Mouse (Mus musculus) left cerebral cortex, postnatal 14 days (tissue): ENCODE measurements around the gene Trim10. TPM values are rescaled to one million over a fixed set of nuclear protein-coding genes. Genes with fewer than 3 reads are reported as not detected.
"Not testable (repeated sequence)": the region's sequence is repeated elsewhere in the genome, so short reads cannot be mapped to it uniquely, and the experiment has no call there.

Experiments
- DNase-seq, 2 experiments: peaks; one replicate each; pipeline ENCODE4 v3.0.0; 2021 to 2022; ENCODE audit warnings: low spot score in 2 of 2, mixed read lengths in 1 of 2
- intact Hi-C: fragments of 180-260 bp; cut with DNase I; formaldehyde crosslinking; loops from one replicate; pipeline ENCODE4 v1.15.1; 2025
- long read RNA-seq, 2 experiments: library from polyadenylated mRNA; stranded (forward); transcript quantifications; one replicate each; pipeline ENCODE4 v2.0.0; 2021
- total RNA-seq, 2 experiments: library from RNA; stranded (reverse); gene quantifications; 2 replicates each; pipeline ENCODE4 v1.2.3; 2021

The Trim10 gene
- total RNA-seq: under 1 TPM in 1 of 2 experiments, not detected in 1; 0.15 TPM
- long read RNA-seq, experiment 1: 0 reads
- long read RNA-seq, experiment 2: 0 reads

DNA sequence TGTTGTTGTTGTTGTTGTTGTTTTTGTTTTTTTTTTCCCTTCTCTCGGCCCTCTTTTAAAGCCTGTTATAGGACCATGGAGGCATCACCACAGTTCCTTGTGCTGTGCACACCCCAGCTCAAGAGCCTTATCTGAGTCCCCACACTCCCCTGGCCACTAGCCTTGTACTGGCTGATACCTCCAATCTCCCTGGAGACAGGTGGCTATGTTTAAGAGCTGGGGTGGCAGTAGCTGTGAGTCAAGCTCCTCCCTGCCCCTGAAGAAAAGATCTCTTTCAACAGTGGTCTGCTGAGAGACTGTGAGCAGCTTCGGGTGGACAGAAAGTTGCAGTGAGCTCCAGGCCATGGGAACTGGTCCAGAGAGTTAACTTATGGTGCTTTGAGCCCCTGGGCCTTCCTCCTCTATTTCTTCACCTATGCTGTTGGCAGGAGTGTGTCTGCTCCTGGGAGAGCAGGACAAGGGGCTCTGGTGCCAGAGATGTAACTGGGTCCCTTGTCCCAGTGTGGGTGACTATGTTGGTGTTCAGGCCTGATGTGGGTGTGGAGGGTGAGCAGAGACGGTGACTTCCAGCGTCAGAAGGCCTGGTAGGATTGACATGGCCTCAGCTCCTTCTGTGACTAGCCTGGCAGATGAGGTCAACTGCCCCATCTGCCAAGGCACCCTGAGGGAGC, at the start of gene Trim10:
Gene Trim10 (plus strand): TSS at position 291 of the 671 bp plus-strand sequence.
- intact Hi-C loops: no loop called here
- DNase-seq: no peak

DNA sequence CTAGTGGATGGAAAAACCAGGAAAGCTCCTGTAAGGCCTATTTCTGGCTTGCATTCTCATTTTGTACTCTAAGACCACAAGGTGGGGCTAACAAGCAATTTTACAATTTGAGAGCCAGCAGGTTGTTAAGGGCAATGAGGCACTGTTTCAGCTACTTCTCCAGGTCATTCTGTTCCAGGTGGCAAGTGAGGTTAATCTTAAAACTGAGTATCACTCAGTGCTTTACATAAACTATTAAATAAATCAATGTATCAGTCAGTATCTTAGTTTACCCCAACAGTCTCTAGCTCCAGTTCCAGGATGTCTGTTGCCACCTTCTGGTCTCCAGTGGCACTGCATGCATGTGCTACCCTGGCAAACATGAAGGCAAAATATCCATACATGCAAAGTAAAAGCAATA, 45.4 kb upstream of the Trim10 start:
- peak; percentile 63 to 64 for DNase-seq
- intact Hi-C loops: loop anchor here (2.0 kb wide), 1 partner anchor 35 kb away; no protein-coding TSS in a partner anchor

DNA sequence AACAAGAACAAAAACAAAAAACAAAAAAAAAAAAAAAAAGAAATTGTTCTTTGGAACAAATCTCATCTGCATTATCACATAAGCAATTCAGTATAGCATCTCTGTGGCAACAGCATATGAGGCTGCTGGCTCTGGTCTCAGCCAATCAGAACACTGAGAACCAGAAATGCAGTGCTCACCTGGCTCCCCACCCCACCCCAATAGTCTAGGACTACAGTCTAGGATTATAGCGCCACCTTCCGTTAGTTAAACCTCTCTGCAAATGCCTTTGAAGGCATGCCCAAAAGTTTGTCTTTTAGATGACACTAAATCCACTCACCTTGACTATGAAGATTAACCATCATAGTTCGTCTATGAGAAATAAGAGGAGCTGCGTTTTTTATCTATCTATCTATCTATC, 43.8 kb upstream of the Trim10 start:
- intact Hi-C loops: loop anchor here (2.0 kb wide), 1 partner anchor 37 kb away; no protein-coding TSS in a partner anchor
- peak in 1 of 2 experiments; percentile 47 for DNase-seq

DNA sequence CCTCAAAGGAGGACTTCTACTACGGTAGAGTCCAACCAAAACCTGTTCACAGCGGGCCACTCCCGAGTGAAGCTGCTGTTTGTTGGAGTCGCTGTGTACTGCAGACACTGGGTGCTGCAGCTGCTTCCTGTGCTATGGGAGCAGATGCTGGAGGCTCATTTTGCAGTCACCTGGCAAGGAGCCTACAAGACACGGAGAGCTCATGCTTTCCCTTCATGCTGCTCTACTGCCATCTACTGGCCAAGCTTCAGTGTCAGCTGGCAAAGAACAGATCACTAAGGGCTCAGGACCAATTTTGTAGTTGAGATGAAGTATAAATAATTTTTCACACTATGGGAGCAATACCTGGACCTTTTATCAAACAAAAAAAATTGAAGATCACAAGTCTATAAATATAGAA, 43.4 kb upstream of the Trim10 start:
- peak; percentile 94 to 97 for DNase-seq
- intact Hi-C loops: not testable (repeated sequence)

DNA sequence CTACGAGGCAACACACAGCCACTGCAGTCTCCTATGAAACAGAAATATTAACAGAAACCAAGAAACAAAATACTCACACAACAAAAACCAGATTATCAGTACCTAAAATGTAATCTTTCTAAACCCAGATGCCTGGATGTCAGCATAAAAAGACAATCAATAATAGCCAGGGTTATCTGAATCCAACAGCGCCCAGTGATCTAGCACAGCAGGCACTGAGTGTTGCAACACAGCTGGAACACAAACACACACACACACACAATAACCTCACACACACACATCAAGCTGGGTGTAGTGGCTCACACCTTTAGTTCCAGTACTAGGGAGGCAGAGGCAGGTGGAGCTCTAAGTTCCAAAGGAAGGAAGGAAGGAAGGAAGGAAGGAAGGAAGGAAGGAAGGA, 40.9 kb upstream of the Trim10 start:
- no peak for DNase-seq
- intact Hi-C loops: no loop called here

DNA sequence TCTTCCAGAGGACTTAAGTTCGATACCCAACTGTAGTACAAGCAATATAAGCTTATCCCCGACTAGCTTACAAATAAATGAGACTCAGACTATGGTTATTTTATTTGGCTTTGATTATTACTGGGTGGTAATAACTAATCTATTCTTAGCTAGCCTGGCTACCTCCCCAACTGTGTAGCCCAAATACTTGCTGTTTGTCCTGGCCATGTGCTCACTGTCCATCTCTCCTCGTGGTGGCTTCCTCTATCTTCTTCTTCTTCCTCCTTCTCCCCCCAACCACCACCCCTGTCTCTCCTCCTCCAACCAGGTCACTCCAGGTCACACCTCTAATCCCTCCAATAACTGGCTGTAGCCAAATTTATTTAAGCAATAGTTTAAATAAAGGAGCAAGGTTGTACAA, 38.9 kb upstream of the Trim10 start:
- intact Hi-C loops: no loop called here
- DNase-seq: no peak

DNA sequence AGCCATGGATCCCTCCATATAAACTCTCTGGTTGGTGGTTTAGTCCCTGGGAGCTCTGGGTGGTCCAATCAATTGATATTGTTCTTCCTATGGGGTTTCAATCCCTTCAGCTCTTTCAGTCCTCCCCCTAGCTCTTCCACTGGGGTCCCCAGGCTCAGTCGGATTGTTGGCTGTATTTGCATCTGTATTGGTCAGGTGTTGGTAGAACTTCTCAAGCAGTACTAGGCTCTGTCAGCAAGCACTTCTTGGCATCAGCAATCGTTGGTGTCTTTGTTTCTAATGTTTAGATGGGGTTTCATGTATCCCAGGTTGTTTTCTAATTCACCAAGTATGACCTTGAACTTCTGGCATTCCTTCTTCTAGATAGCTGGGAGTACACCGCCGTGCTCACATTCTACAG, 36.7 kb upstream of the Trim10 start:
- no peak for DNase-seq
- intact Hi-C loops: no loop called here

DNA sequence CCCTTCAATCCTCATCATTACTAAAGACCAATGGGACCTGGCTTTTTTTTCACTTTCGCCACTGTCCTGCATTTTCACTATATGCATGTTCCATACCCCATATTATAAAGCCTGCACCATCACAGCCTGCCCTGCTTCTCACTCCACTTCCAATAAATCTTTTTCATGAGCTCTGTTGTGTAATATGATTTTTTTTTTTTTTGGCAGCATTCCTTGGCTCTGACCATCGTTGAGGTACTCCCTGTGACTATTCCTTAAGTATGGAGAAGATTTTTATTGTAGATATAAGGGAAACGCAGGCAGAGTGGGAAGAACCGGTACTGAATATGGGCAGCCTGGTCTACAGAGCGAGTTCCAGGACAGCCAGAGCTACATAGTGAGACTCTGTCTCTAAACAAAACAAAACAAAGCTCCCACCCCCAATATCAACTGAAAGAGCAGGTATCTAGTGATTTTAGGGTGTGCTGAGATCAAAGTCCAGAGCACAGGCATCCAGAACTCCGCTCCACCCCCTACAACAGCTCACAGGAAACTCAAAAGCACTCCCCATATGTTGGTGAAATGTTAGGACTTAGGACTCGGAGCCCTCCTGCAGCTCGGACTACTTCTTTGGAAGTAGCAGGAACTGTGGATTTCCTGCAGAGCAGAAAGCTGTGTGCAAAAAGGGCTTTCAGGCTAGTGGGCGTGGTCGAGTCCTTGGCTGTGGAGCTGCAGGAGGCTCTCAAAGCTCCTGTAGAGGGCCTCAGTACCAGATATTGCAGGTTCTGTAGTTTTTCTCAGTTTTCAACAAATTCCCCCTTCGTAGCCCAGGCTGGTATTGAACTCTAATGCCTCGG, 33.6 kb upstream of the Trim10 start:
- peak; percentile 59 to 69 for DNase-seq
- intact Hi-C loops: no loop called here

DNA sequence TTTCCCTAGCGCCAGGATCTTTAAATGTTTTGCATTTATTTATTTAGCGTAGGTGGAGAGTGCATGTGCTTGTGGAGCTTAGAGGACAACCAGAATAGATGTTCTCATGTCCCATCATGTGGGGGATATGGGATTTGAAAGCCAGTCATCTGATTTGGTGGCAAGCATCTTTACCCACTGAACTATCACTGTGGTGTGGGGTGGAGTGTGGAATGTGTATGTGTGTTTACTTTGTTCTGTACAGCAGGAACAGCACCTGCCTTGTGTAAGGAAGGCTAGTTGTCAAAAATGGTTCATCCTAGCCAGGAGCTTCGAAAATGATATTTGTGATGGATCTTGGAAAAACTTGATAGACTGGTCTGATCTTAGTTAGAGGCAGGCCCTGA, 33.0 kb upstream of the Trim10 start:
- intact Hi-C loops: no loop called here
- DNase-seq: no peak

DNA sequence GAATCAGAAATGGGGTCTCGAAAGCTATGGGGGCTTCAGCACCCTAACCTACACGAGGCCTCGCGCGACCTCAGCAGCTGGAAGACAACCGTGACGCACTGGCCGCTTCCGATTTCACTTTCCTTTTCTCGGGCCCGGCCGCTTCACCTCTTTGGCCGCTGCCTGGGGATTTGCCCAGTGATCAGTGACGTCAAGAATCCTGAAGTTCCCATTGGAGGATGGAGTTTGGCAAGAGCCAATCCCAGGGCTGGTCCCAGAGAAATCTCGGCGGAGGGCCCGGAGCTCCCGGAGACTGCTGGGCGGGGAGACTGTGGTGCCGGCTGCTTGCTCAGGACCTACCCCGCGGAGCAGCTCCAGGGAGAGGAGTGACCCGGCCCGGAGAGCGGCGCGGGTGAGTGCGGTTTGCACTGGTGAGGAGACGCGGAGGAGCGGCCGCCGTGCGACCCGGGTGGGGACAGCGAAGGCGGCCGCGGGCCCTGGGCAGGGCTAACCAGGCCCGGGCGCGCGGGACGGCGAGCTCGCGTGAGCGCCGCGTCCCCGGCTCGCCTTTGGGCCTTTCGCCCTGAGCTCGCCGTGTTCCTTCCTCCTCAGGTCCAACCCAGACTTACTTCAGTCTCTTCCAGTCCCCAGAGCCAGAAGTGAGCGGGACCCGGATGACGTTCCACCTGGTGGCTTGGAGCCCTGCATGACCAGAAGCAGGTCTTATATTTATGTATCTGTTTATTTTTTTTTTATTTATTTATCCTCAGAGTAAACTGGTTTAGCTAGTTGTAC, 32.3 kb upstream of the Trim10 start, which contains the start of gene Trim26:
Gene Trim26 (plus strand): TSS at position 261 of the 774 bp plus-strand sequence.
- intact Hi-C loops: no loop called here

DNA sequence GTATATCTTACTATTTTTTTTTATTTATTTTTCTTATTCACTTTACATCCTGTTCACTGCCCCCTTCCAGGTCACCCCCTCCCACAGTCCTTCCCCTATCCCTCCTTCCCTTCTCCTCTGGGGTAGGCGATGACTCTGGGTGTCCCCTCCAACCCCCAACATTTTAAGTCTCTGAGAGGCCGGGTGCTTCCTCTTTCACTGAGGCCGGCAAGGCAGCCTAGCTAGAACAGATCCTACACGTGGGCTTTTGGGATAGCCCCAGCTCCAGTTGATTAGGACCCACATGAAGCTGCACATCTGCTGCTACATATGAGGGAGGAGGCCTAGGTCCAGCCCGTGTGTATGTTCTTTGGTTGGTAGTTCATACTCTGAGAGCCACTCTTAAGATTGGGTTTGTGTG, 30.4 kb upstream of the Trim10 start:
- intact Hi-C loops: no loop called here

More for the DNA sequence above, 32.3 kb upstream of the Trim10 start, which contains the start of gene Trim26:
- peak; percentile 98 for DNase-seq

DNA sequence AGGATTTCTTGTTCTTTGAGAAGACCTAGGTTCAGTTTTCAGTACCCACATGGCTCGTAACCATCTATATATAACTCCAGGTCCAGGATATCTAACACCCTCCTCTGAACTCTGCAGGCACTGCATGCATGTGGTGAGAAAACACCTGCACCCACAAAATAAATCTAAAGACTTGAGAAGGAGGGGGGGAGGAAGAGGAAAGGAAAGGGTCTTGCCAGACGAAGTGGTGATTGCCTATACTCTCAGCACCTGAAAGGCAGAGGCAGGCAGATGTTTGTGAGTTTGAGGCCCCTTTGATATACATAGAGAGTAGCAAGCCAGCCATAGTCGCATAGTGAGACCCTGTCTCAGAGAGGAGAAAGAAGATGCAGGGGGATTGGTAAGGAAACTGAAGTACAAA, 29.4 kb upstream of the Trim10 start:
- DNase-seq: no peak
- intact Hi-C loops: no loop called here

More for the DNA sequence above, 30.4 kb upstream of the Trim10 start:
- DNase-seq: no peak

DNA sequence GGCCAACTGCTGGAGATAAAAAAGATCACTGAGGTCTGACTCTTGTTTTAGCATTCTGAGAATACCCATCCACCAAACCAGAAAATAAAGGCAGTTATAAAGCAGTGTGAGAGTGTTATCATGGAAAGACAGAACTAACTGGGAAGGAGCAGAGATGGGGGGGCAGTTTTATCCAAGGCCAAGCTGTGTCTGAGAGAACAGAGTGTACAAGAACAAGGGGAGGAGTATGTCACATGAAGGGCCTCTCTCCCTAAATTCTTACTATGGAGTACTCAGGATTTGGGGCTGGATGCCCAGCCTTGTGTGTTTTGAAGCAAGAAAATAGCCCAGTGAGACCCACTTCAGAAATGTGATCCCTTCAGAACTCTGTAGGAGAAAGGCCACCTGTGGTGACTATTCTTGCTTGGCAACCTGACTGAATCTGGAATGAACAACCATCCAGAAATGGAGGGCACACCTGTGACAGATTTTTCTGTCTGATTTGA, 28.4 kb upstream of the Trim10 start:
- DNase-seq: no peak
- intact Hi-C loops: no loop called here

DNA sequence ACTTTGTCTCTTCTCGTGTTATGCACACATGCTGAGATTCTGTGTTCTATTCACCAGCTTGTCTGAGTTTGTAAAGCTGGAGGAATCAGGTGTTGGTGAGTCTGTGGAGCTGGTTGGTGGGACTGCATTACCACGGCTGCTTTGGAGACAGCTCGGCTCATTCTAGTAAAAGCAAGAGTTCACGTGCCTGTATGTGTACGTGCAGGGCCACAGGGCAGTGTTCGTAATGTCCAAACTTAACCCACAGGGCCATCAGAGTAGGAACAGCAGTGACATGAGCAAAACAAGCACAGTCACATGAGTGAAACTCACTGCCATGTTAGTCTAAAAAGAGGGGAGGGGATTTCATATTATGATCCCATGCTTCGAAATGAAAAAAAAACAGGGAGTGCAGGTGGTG, 25.7 kb upstream of the Trim10 start:
- intact Hi-C loops: no loop called here
- no peak for DNase-seq

DNA sequence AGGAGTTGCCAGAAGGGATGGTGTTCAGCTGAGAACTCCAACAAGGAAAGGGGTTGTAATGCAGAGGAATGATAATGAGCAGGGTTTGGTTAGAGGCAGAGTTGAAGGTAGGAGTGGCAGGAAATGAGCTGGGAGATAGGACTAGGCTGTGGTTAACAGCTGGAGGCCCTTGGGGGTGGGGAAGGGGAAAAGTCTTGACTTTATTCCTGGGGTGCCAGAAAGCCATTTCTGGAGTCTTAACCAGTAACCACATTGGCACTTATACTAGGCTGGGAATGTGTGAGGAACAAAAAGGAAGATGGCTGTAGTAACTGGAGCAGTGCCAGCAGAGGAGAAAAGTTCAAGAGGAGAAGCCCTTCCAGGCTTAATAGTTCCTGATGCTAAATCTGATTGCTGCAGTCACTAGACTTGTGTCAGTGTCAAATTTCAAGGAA, 25.1 kb upstream of the Trim10 start:
- no peak for DNase-seq
- intact Hi-C loops: no loop called here

DNA sequence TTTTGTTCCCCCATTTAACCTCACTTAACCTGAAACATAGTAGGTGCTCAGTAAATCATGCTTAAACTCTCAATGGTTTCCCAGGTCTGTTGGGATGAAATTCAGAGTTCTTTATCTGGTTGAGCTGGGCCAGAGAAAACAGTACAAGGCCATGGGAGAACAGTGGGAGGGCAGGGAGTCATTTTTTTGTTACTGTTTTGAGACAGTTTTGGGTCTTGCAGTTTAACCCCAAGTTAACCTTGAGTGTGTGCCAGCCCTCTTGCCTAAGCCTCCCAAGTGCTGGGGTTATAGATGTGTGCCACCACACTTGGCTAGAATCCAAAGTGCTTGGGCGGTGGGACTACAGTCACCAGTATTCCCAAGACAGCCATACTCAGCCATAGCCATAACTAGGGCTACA, 24.6 kb upstream of the Trim10 start:
- DNase-seq: no peak
- intact Hi-C loops: no loop called here

DNA sequence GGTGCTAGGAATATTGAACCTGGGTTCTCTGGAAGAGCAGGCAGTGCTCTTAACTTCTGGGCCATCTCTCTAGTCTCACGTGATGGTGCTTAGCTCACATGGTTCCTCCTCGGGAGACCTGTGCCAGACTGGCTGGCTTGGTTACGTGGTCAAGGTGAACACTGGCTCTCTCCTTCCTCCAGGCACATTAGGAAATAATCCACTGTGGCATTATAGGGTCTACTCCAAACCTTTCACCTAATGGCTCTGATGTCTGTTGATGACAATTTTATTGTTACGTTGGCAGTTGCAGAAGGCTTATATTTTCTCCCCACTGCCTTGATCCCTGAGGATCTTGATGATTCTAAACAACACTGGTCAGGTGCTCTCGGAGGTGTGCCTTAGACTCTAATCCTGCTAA, 20.5 kb upstream of the Trim10 start:
- no peak for DNase-seq
- intact Hi-C loops: no loop called here

DNA sequence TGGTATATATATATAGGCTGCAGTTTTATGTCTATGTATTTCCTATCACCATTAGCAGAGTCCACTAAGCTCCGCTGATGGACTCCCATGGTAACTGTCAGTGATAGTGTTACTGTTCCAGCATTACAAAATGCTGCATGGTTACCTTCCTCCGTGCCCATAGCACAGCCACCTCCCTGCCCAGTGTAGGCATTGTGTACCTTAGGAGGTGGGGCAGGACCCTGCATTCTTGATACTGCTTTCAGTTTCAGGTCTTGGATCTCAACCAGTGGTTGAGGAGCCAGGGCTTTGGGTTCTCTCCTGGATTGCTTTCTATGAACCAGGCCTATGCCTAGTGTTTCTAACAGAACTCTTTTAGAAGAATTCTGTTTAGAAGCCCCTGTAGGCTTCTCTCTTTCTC, 19.4 kb upstream of the Trim10 start:
- intact Hi-C loops: no loop called here

DNA sequence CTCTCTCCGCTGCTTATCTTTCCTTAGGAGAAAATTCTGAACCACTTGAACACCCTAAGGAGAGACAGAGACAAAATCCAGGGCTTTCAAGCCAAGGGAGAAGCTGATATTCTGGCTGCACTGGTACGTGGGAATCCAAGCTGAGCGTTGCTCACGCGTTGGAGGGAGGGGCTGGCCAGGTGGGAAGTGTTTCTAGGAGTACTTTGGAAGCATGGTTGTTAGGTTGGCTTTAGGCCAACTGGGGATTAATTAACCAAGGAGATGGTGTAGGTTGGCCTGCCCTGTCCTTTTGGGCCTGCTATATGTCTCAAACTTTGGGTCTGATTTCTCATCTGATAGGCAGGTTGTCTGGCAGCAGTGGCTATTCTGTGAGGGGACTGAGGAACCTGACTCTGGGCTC, 18.2 kb upstream of the Trim10 start:
- intact Hi-C loops: no loop called here
- DNase-seq: no peak

More for the DNA sequence above, 19.4 kb upstream of the Trim10 start:
- DNase-seq: no peak

DNA sequence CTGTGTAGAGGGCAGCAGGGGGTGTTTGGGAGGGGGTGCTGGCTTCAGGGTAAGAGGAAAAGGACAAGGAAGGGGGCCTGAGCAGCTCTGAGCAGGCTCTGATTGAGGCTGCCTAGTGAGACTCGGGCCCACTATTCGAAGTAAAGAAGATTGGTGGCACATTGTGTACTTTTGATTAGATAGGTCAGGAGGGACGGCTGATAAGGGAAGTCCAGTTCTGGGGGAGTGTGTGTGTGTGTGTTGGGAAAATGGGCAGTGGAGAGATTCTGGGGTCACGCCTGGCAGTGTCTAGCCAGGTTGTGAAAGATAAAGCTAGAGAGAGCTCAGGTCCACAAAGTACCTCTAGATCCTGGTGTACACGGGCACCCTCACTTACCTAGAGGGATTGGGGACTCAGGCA, 17.7 kb upstream of the Trim10 start:
- no peak for DNase-seq
- intact Hi-C loops: no loop called here
